In the genomic region with DNA sequence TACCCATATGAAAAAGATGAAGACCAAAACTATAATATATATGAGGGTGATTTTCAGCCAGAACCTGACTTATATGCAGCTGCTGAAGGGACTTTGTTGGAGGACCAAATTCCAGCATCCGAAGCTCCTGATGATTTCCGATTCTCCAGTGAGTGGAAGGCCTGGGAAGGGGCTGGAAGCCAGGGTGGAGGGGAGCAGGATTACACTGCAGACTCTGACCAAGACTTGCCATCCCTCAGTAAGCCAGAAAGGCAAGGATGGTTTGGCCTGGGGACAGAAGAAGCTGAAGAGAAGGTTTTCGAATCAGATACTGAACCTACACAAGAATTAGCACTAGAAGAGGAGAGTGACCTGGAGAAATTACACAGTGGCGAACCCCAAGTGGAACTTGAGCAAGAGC, we compare ENCODE assay signal across 29 mouse cellular contexts.
"Had no signal": no experiment of that assay in that cellular context is flagged by ENCODE, and none has a peak within 500 bp of the region (broad histone marks: within the 10 kb centered on the region; RNA-seq: fewer than 3 reads in every experiment).

No protein-coding gene starts in this region.

- H3K27me3 ChIP-seq: heart, embryonic 12.5 days; heart, embryonic 13.5 days; heart, embryonic 15.5 days; hindbrain, embryonic 12.5 days; hindbrain, embryonic 13.5 days; hindbrain, embryonic 15.5 days; intestine, embryonic 15.5 days; kidney, embryonic 15.5 days had no signal

- DNase-seq: heart, postnatal 10 days; heart, postnatal 36 days; heart, postnatal 4 days; kidney, adult 11 months; kidney, adult 18-20 months; kidney, adult 2 months; kidney, adult 8-10 months; kidney, adult 9 months; kidney, postnatal 10 days; kidney, postnatal 14 days; kidney, postnatal 25 days; kidney, postnatal 36 days; kidney, postnatal 4 days; layer of hippocampus, adult 9-11 months; layer of hippocampus, postnatal 36 days had no signal

- H3K9me3 ChIP-seq: heart, embryonic 12.5 days; heart, embryonic 13.5 days; heart, embryonic 15.5 days; hindbrain, embryonic 10.5 days; hindbrain, embryonic 12.5 days; hindbrain, embryonic 13.5 days; hindbrain, embryonic 15.5 days; intestine, embryonic 15.5 days; kidney, embryonic 15.5 days had no signal

- H3K4me1 ChIP-seq: heart, embryonic 12.5 days; heart, embryonic 13.5 days; heart, embryonic 15.5 days; hindbrain, embryonic 10.5 days; hindbrain, embryonic 12.5 days; hindbrain, embryonic 13.5 days; hindbrain, embryonic 15.5 days; kidney, embryonic 15.5 days had no signal

- H3K4me3 ChIP-seq: heart, embryonic 12.5 days; heart, embryonic 13.5 days; heart, embryonic 15.5 days; hindbrain, embryonic 10.5 days; hindbrain, embryonic 12.5 days; hindbrain, embryonic 13.5 days; hindbrain, embryonic 15.5 days; intestine, embryonic 15.5 days; kidney, embryonic 15.5 days; layer of hippocampus, adult 2 months; left cerebral cortex, adult 2 months had no signal

- H3K27ac ChIP-seq: heart, embryonic 13.5 days; heart, embryonic 15.5 days; hindbrain, embryonic 10.5 days; hindbrain, embryonic 12.5 days; hindbrain, embryonic 13.5 days; hindbrain, embryonic 14.5 days; hindbrain, embryonic 15.5 days; hindbrain, postnatal 0 days; intestine, embryonic 15.5 days; kidney, embryonic 15.5 days; kidney, postnatal 0 days; layer of hippocampus, adult 2 months; left cerebral cortex, adult 2 months had no signal

- H3K36me3 ChIP-seq: heart, embryonic 12.5 days; heart, embryonic 13.5 days; heart, embryonic 15.5 days; hindbrain, embryonic 10.5 days; hindbrain, embryonic 12.5 days; hindbrain, embryonic 13.5 days; hindbrain, embryonic 15.5 days; intestine, embryonic 15.5 days; kidney, embryonic 15.5 days had no signal
